Mouse (Mus musculus): ENCODE data around the gene Rad1. TPM values are rescaled to one million over a fixed set of nuclear protein-coding genes. Genes with fewer than 3 reads are reported as not detected.
A peak's percentile ranks its signal among the peaks of the same experiment; 100 is the strongest.
"Not testable (repeated sequence)": the region's sequence is repeated elsewhere in the genome, so short reads cannot be mapped to it uniquely, and the experiment has no call there.

Gene Rad1
- polyA plus RNA-seq, 2 experiments = 10.7 to 29.3 TPM

GRCm38 (mm10) chr15:10495944-10496343 is 10.1 kb downstream of the Rad1 start:
- Histone ChIP-seq H3K9me3 (ENCODE audit: control insufficient read depth, low read length) (no peaks in the 10 kb centered on the region), H3K27ac (replicated peaks; ENCODE audit: low read depth, low read length) (no peak overlapping the region), H3K27me3 (ENCODE audit: control insufficient read depth, insufficient read depth, low read length) (no peaks in the 10 kb centered on the region), H3K4me1 (ENCODE audit: control insufficient read depth, insufficient read depth, low read length) (no peaks in the 10 kb centered on the region), H3K9ac (ENCODE audit: low read depth, low read length, severe bottlenecking) (no peak overlapping the region), H3K4me2 (replicated peaks; ENCODE audit: low read depth, low read length, severe bottlenecking) (no peak overlapping the region), H3K4me3 (replicated peaks; ENCODE audit: low read length) (no peak overlapping the region), H3K36me3 (ENCODE audit: control insufficient read depth, insufficient read depth, low read length) (peaks cover 25% of the 10 kb centered on the region)
- WGBS = 95% methylated on average over 11 of the region's 11 CpGs
- DNase-seq (ENCODE audit: low spot score) = no peak
- ATAC-seq (ENCODE audit: low FRiP score, low read depth) = no peak
- no peak for TF ChIP-seq POLR2A (IDR thresholded peaks at IDR 0.05; ENCODE audit: borderline replicate concordance, extremely low read depth, insufficient read depth, insufficient read length)

- WGBS = 93% methylated on average over 1 of the region's 1 CpGs
- H3K27me3 ChIP-seq (ENCODE audit: control insufficient read depth, insufficient read depth, low read length); H3K4me3 ChIP-seq (replicated peaks; ENCODE audit: low read length); H3K4me1 ChIP-seq (ENCODE audit: control insufficient read depth, insufficient read depth, low read length); H3K4me2 ChIP-seq (replicated peaks; ENCODE audit: low read depth, low read length, severe bottlenecking); ATAC-seq (ENCODE audit: low FRiP score, low read depth); H3K9ac ChIP-seq (ENCODE audit: low read depth, low read length, severe bottlenecking); H3K27ac ChIP-seq (replicated peaks; ENCODE audit: low read depth, low read length); H3K9me3 ChIP-seq (ENCODE audit: control insufficient read depth, low read length); DNase-seq (ENCODE audit: low spot score): not testable (repeated sequence)
- H3K36me3 ChIP-seq (ENCODE audit: control insufficient read depth, insufficient read depth, low read length) = peaks cover 22% of the 10 kb centered on the region
These were observed 10.9 kb downstream of the Rad1 start for GRCm38 (mm10) chr15:10496696-10497095.

GRCm38 (mm10) chr15:10499593-10499992 is 13.8 kb downstream of the Rad1 start:
- ATAC-seq (ENCODE audit: low FRiP score, low read depth) = no peak
- Histone ChIP-seq H3K9me3 (ENCODE audit: control insufficient read depth, low read length) (no peaks in the 10 kb centered on the region), H3K4me2 (replicated peaks; ENCODE audit: low read depth, low read length, severe bottlenecking) (no peak overlapping the region), H3K36me3 (ENCODE audit: control insufficient read depth, insufficient read depth, low read length) (0 out of 2 replicates have a peak, but pooled peaks cover 1% of the 10 kb centered on the region), H3K4me1 (ENCODE audit: control insufficient read depth, insufficient read depth, low read length) (no peaks in the 10 kb centered on the region), H3K9ac (ENCODE audit: low read depth, low read length, severe bottlenecking) (no peak overlapping the region), H3K27me3 (ENCODE audit: control insufficient read depth, insufficient read depth, low read length) (no peaks in the 10 kb centered on the region), H3K27ac (replicated peaks; ENCODE audit: low read depth, low read length) (no peak overlapping the region), H3K4me3 (replicated peaks; ENCODE audit: low read length) (no peak overlapping the region)
- DNase-seq (ENCODE audit: low spot score) = no peak
- TF ChIP-seq POLR2A (IDR thresholded peaks at IDR 0.05; ENCODE audit: borderline replicate concordance, extremely low read depth, insufficient read depth, insufficient read length) = no peak
- WGBS = 69% methylated on average over 5 of the region's 5 CpGs

- Histone ChIP-seq H3K4me1 (ENCODE audit: control insufficient read depth, insufficient read depth, low read length) (no peaks in the 10 kb centered on the region), H3K36me3 (ENCODE audit: control insufficient read depth, insufficient read depth, low read length) (no peaks in the 10 kb centered on the region), H3K9ac (ENCODE audit: low read depth, low read length, severe bottlenecking) (no peak overlapping the region), H3K4me2 (replicated peaks; ENCODE audit: low read depth, low read length, severe bottlenecking) (no peak overlapping the region), H3K27ac (replicated peaks; ENCODE audit: low read depth, low read length) (no peak overlapping the region), H3K27me3 (ENCODE audit: control insufficient read depth, insufficient read depth, low read length) (no peaks in the 10 kb centered on the region), H3K9me3 (ENCODE audit: control insufficient read depth, low read length) (no peaks in the 10 kb centered on the region), H3K4me3 (replicated peaks; ENCODE audit: low read length) (no peak overlapping the region)
- DNase-seq (ENCODE audit: low spot score) (no peak), ATAC-seq (ENCODE audit: low FRiP score, low read depth) (no peak)
- 77% methylated on average over 5 of the region's 5 CpGs for WGBS
- TF ChIP-seq POLR2A (IDR thresholded peaks at IDR 0.05; ENCODE audit: borderline replicate concordance, extremely low read depth, insufficient read depth, insufficient read length) = no peak
These were observed 14.2 kb downstream of the Rad1 start for GRCm38 (mm10) chr15:10500035-10500434.

DNA sequence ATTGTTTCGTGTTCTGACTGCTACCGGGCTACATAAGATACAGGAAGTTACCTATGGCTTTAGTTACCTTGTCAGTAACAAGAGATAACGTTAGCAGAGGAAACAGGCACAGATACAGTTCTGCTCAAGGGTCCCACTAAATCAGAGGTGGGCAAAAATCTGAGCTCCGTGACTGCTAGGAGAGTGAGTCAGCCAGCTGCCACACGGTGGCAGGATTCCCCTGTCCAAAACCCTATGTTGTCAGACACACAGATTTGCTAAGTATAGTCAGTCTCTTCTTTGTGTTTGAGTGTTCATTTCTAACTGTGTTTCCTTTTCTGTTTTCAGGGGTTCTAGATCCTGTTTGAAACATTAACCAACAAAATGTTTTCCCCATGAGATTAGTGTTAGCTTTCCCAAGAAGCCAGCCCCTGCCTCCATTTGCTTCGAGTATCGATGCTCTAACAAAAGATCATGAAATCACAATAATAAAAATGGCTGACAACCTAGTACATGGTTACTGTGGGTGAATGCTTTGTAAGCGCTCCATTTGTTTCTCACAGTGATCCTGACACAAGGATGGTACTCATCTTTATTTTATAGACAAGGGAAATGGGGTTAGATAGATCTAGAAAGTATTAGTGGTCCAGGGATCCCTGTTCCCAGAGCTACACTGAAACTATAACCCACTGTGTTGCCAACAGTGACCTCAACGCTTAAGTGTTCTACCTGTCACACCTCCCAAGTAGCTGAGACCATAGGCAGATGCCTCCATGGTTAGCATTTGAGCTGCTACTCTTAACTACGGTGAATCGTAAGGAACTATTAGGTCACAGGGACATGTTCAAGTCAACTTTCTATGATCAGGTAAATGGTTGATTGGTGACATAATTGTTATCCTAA is 15.3 kb downstream of the Rad1 start:
- no peak overlapping the region for H3K27ac ChIP-seq (replicated peaks; ENCODE audit: low read depth, low read length)
- no peak overlapping the region for H3K4me2 ChIP-seq (replicated peaks; ENCODE audit: low read depth, low read length, severe bottlenecking)
- no peaks in the 10 kb centered on the region for H3K27me3 ChIP-seq (ENCODE audit: control insufficient read depth, insufficient read depth, low read length)
- DNase-seq (ENCODE audit: low spot score) = peak; percentile 78
- no peaks in the 10 kb centered on the region for H3K9me3 ChIP-seq (ENCODE audit: control insufficient read depth, low read length)
- H3K36me3 ChIP-seq (ENCODE audit: control insufficient read depth, insufficient read depth, low read length) = no peaks in the 10 kb centered on the region
- H3K4me3 ChIP-seq (replicated peaks; ENCODE audit: low read length) = no peak overlapping the region
- 49% methylated on average over 11 of the region's 11 CpGs for WGBS
- no peak for TF ChIP-seq POLR2A (IDR thresholded peaks at IDR 0.05; ENCODE audit: borderline replicate concordance, extremely low read depth, insufficient read depth, insufficient read length)
- no peaks in the 10 kb centered on the region for H3K4me1 ChIP-seq (ENCODE audit: control insufficient read depth, insufficient read depth, low read length)
- peak; percentile 80 for ATAC-seq (ENCODE audit: low FRiP score, low read depth)
- no peak overlapping the region for H3K9ac ChIP-seq (ENCODE audit: low read depth, low read length, severe bottlenecking)

Data from limb, embryonic 14.5 days (tissue).